Mouse (Mus musculus): ENCODE measurements around the gene Mettl21e. TPM values are rescaled to one million over a fixed set of nuclear protein-coding genes. Genes with fewer than 3 reads are reported as not detected.
"Not testable (repeated sequence)": the region's sequence is repeated elsewhere in the genome, so short reads cannot be mapped to it uniquely, and the experiment has no call there.

The Mettl21e gene
- not detected in 2 replicates for polyA plus RNA-seq (2012; rRNA removed)

- peak; percentile 75 for DNase-seq (ENCODE audit: low read depth)
Observed at GRCm38 (mm10) chr1:44218876-44219275, at the start of gene Mettl21e. Mettl21e (minus strand) TSS chr1:44218961.

- DNase-seq (ENCODE audit: low read depth) = not testable (repeated sequence)
Observed at GRCm38 (mm10) chr1:44240440-44240839, 21.7 kb upstream of the Mettl21e start.

DNA sequence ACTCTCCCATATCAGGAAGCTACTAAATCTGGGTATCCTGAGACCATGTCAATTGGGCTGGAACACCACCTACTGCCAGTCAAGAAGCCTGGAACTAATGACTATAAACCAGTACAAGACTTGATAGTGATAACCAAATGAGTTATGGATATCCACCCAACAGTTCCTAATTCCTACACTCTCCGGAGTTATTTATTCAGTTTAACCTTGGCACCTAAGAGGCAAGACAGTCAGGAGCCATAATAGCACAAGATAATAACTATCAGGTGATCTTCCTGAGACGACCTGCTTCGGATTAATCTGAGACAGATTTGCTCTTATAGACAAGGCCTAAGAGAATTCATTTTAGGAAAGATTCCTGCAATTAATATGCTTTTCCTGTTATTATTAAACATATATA is 21.2 kb upstream of the Mettl21e start:
- no peak for DNase-seq (ENCODE audit: low read depth)

DNA sequence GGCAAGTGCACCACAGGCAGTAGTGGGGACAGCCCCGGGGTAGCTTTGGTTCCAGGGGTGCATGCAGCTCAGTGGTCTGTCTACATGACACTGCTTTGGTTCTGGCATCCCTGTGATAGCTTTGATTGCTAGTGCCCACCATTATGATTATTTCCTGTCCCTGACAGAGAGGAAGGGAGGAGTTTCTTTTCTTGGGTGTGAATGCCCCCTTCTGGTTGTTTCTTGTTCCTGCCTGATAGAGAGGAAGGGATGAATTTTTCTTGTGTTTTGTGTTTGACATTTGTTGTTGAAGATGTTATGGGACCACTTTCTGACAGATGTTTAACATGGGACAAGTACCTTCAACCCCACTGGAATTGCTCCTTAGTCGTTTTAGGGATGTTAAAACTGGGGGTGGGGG is 18.5 kb upstream of the Mettl21e start:
- DNase-seq (ENCODE audit: low read depth) = no peak

DNA sequence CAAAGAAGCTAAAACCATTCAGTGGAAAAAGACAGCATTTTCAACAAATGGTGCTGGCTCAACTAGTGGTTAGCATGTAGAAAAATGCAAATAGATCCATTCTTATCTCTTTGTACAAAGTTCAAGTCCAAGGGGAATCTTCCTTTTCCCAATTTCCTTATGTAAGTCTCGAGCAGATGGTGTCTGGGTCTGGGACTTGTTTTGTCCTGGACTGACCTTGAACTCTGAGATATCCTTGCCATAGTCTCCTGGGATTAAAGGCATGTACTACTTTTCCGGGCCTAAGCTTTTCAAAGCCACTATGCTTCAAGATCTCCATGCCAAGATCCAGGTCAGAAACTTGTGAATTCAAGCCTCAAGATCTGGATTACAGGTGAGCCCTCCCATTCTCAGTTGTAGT is 16.6 kb upstream of the Mettl21e start:
- no peak for DNase-seq (ENCODE audit: low read depth)

DNA sequence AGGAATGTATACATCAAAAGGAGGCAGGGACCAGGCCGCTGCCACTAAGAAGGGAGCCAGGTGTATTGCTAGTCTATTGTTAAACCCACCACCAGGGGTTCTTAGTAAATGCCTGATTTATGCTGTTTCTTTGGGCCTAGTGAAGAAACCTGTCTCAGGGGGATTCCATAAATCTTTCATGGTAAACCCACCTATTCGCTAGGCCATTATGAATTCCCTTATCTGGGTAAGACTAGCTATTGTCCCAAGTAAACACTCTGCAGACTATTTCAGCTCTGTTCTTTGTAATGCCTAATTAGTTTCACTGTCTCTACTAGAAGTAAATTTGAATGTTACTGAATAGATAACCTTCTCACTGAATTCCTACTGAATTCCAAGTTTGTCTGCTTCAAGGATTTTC is 15.8 kb upstream of the Mettl21e start:
- DNase-seq (ENCODE audit: low read depth) = not testable (repeated sequence)

DNA sequence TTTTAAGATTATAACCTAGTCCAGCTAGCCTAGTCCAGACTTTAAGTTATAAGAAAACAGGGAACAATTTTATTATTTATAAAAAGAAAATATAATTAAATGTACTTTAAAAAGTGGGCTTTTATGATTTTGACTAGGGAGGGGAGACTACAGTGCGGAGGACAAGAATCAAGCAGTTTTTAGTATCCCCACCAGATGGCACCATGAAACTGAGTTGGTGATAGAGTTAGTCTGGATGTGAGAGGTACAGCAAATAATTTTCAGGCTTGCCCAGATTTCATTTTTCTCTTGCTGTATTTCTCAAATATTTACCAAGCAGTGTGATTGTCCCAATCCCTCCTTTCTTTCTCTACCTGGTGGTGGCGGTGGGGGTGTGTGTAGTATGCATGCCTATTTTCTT is 10.3 kb upstream of the Mettl21e start:
- DNase-seq (ENCODE audit: low read depth) = no peak

- peak; percentile 46 for DNase-seq (ENCODE audit: low read depth)
Observed at GRCm38 (mm10) chr1:44217118-44217517, 1.6 kb downstream of the Mettl21e start.

- peak; percentile 65 for DNase-seq (ENCODE audit: low read depth)
Observed at GRCm38 (mm10) chr1:44216352-44217116, 2.2 kb downstream of the Mettl21e start.

GRCm38 (mm10) chr1:44214443-44214842 is 4.3 kb downstream of the Mettl21e start:
- DNase-seq (ENCODE audit: low read depth) = no peak

DNA sequence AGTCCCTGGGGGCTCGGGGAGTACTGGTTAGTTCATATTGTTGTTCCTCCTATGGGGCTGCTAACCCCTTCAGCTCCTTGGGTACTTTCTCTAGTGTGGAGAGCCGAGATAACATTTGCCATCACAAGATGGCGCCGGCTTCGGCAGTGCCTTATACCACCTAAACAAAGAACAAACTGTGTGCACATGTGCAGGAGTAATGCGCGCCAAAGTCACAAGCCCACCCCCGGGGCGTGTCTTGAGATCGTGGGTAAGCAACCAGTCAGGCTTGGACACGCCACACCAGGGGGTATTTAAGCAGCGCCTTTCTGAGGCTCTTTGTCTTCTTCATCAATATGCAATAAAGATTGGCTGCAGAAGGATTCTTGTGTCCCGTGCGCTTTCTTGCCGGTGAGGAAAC is 15.9 kb downstream of the Mettl21e start:
- DNase-seq (ENCODE audit: low read depth) = no peak

GRCm38 (mm10) chr1:44198273-44199171 is 20.2 kb downstream of the Mettl21e start:
- DNase-seq (ENCODE audit: low read depth) = no peak

GRCm38 (mm10) chr1:44186396-44186795 is 32.4 kb downstream of the Mettl21e start:
- no peak for DNase-seq (ENCODE audit: low read depth)

- DNase-seq (ENCODE audit: low read depth) = no peak
Observed at GRCm38 (mm10) chr1:44178086-44178485, 40.7 kb downstream of the Mettl21e start.

GRCm38 (mm10) chr1:44173903-44174302 is 44.9 kb downstream of the Mettl21e start:
- DNase-seq (ENCODE audit: low read depth) = no peak

DNA sequence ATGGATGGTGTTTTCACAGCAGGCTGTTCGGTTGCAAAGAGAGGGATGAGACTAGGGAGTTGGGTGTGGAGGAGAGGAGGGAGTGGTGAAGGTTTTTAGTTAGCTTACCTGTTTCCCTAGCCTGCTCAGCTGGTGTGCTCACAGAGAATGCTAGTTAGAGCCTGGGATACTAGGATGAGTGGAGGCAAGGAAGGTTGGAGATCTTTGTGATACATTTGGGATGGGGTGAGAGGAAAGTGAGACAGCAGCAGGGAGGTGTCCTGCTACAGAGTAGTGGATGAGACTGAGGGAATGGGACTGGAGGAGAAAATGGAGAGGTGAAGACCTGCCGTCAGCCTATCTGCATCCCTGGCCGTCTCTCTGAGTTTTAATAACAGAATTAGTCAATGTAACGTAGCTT is 46.1 kb downstream of the Mettl21e start:
- DNase-seq (ENCODE audit: low read depth) = no peak

GRCm38 (mm10) chr1:44167859-44168383 is 50.8 kb downstream of the Mettl21e start:
- no peak for DNase-seq (ENCODE audit: low read depth)

DNA sequence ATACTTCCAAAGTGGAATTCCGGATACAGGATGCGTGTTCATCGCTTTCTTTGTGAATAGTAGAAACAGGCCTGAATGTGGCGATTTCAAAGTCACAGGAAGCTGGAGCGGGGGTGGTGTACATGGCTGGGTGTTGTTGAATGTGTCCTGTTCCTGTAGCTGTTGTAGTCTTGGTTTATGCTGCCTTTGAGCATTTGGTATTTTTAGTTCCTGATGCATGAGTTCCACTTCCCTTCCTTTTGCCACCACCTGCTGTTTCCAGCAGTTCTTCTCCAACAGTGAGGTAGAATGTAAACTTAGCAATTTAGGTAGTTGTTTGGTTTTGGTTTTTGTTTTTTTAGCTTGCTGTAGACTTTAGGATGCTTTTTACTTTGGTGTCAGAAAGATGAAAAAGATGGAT is 56.4 kb downstream of the Mettl21e start:
- no peak for DNase-seq (ENCODE audit: low read depth)

DNA sequence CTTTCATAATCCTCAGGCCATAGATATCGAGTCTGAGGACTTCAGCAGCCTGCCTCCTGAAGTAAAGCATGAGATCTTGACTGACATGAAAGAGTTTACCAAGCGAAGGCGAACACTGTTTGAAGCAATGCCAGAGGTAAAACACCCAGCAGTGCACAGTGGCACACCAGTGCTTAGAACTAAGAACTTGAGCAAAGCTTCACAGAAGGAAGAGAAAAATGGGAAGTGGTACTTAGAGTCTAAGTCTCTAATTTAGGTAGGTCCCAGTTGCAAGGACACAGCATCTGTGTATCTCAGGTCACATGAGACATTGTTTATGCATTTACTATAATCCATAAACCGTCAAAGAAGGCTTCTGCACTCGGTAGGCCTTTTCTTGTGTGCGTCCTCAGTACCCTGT is 56.9 kb downstream of the Mettl21e start:
- DNase-seq (ENCODE audit: low read depth) = no peak

DNA sequence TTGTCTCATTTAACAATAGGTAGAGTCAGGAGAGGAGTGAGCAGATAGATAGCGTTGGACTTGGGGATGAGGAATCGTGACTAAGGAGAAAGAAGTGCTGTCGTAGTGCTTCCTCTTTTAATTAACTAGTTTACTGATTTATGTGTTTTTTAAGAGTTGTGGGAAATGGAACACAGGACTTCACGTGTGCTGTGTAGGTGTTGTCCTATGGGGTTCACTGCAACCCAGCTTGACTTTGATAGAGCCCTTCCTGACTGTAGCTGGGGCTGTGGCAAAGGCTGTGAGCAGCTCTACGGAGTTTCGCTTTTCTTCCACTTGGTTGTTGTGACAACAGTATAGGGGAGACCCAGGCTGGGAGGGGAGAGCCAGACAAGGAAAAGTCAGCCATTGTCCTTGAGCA is 60.4 kb downstream of the Mettl21e start:
- DNase-seq (ENCODE audit: low read depth) = no peak

DNA sequence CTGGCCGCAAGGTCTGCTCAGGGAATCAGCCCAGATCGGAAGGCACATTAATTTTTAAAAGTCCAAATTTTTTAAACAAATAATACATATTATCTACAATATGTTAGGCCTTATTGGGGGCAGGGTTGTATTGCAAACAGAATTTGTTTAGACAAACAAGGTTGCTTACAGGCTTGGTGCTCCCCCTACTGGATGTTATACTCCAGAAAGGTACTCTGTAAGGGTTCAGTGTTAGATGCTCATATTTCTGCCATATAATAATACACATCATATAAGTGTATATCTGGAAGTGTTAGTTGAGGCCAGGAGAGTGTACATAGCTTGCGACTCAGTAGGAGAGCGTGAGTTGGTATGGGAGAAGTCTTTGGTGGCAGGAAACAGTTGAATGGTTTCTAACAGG is 63.5 kb downstream of the Mettl21e start:
- no peak for DNase-seq (ENCODE audit: low read depth)
